Mouse (Mus musculus) limb, embryonic 13.5 days (tissue): Measurements from ENCODE around the gene Usp2. TPM values are rescaled to one million over a fixed set of nuclear protein-coding genes. Genes with fewer than 3 reads are reported as not detected.
A peak's percentile ranks its signal among the peaks of the same experiment; 100 is the strongest.

ENCODE experiments used
- ATAC-seq: fragments of 200-750 bp; cut with Nextera tagmentation; 2 replicates; pipeline ENCODE4 v1.8.0; 2017; ENCODE audit warnings: low read depth, moderate number of reproducible peaks, moderate TSS enrichment; ENCODE audit not compliant: low FRiP score
- H3K27ac ChIP-seq: fragments of 300-500 bp; sonication (generic); 2 replicates; pipeline ENCODE4 v1.5.1; 2015; ENCODE audit warnings: inconsistent platforms, mild to moderate bottlenecking, moderate library complexity
- H3K27me3 ChIP-seq: fragments of 300-500 bp; sonication (generic); 2 replicates; pipeline ENCODE4 v1.6.1; 2015; ENCODE audit warnings: mild to moderate bottlenecking, inconsistent platforms
- H3K36me3 ChIP-seq: fragments of 300-500 bp; sonication (generic); 2 replicates; pipeline ENCODE4 v1.6.1; 2015; ENCODE audit warnings: inconsistent platforms, mild to moderate bottlenecking, moderate library complexity
- H3K4me1 ChIP-seq: fragments of 300-500 bp; sonication (generic); 2 replicates; pipeline ENCODE4 v1.6.1; 2015; ENCODE audit warnings: inconsistent platforms
- H3K4me2 ChIP-seq: fragments of 300-500 bp; sonication (generic); replicated peaks from 2 replicates; pipeline ENCODE4 v1.6.1; 2015; ENCODE audit warnings: inconsistent platforms, mild to moderate bottlenecking, moderate library complexity
- H3K4me3 ChIP-seq: fragments of 300-500 bp; sonication (generic); 2 replicates; pipeline ENCODE4 v1.5.1; 2015; ENCODE audit warnings: moderate library complexity, mild to moderate bottlenecking, inconsistent platforms
- H3K9ac ChIP-seq: fragments of 300-500 bp; sonication (generic); 2 replicates; pipeline ENCODE4 v1.6.1; 2015; ENCODE audit warnings: mild to moderate bottlenecking, inconsistent platforms
- H3K9me3 ChIP-seq: fragments of 300-500 bp; sonication (generic); 2 replicates; pipeline ENCODE4 v1.6.1; 2016; ENCODE audit warnings: inconsistent platforms
- WGBS: fragments of 180-500 bp; shearing (Covaris S2); methylation state at CpG from one replicate; pipeline ENCODE4 v1.1.7; 2015; 5-methylcytosine and 5-hydroxymethylcytosine counted together
- polyA plus RNA-seq: library from polyadenylated mRNA; unstranded; fragments of >200 nt; fragmentation: Nextera tagmentation; extraction: Ambion mirVana; gene quantifications from 2 replicates; pipeline ENCODE4 v1.2.1, GENCODE M21; 2015

The Usp2 gene
- polyA plus RNA-seq, 1 experiment from 2014 or later, result 14.6 TPM

DNA sequence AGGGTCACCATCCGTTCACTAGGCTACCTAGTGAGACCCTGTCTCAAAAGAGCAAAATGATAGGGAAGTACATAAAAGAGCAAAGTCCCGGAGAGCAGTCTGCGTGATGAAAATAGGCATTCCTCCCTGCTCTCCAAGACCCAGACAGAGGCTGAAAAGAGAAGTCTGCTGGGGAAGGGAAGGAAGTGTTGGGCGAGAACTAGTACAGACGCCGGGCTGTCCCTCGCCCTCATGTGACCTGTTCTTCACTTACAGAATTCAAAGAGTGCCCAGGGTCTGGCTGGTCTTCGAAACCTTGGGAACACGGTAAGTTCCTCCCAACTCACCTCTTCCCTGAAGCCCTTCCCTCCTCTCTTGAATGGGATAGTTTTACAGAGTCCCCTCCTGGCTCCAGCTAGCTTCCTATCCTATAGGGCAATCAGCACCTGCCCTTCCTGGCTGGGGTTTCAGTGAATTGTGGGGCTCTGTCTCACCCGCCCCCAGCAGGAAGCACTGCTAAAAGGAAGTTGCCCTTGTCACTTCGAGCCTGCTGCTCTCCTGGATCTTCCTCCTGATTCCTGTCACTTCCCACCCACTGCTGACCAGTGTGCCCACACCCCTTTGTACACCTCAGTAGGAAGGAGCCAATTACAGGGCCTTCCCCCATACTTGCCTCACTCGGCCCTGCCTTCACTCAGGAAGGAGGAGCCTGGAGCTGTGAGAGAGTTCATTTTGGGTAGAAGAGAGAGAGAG lies 22.2 kb downstream of the Usp2 start:
- H3K4me3 ChIP-seq, result no peak overlapping the region
- ATAC-seq, result no peak
- no peak overlapping the region for H3K27ac ChIP-seq
- H3K9ac ChIP-seq, result no peak overlapping the region
- no peaks in the 10 kb centered on the region for H3K9me3 ChIP-seq
- WGBS, result 60% methylated on average over 12 of the region's 12 CpGs
- H3K4me1 ChIP-seq, result peaks cover 46% of the 10 kb centered on the region
- no peak overlapping the region for H3K4me2 ChIP-seq
- H3K36me3 ChIP-seq, result peaks cover 30% of the 10 kb centered on the region
- peaks cover 34% of the 10 kb centered on the region for H3K27me3 ChIP-seq

DNA sequence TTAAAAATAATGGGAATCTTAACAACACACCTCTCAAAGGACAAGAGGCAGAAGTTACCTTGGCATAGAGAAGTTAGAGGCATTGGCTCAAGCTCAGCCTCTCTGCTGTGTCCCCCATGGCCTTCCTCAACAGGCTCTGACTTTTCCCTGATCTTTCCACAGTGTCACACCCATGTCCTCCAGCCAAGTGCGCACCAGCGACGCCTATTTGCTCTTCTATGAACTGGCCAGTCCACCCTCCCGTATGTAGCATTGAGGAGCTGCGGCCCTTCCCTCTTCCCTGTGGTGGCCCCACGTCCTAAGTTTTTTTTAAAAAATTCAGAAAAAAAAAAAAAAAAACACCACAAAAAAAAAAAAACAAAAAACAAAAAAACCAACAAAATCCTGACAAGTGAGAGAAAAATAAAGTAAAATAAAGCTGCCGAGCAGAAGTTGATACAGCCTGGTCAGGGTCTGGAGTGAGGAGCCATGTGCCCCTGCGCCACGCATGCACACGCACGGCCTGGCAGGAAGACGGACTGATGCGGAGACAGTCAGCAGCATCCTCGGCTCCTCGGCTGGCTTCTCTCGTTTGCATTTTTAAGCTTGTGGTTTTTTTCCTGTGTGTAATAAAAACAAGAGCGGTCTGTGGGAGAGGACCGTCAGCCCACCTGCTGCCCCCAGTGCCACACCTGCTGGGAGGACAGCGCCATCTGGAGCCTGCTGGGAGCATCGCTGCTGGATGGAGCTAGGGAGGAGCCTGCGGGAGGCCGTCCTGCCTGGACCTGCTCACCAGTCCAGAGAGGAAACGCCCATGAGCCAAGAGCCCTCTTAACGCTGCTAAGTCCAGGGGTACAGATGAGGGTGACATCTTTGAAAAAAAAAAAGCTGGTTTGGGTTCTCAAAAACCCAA lies 27.0 kb downstream of the Usp2 start:
- H3K4me2 ChIP-seq, result no peak overlapping the region
- H3K4me3 ChIP-seq, result no peak overlapping the region
- H3K27ac ChIP-seq, result no peak overlapping the region
- no peaks in the 10 kb centered on the region for H3K27me3 ChIP-seq
- ATAC-seq, result peak; percentile 61
- peaks cover 30% of the 10 kb centered on the region for H3K36me3 ChIP-seq
- 36% methylated on average over 24 of the region's 24 CpGs for WGBS
- H3K9me3 ChIP-seq, result no peaks in the 10 kb centered on the region
- peaks cover 10% of the 10 kb centered on the region; the same call in 1 of the 2 replicates for H3K4me1 ChIP-seq
- no peak overlapping the region for H3K9ac ChIP-seq

DNA sequence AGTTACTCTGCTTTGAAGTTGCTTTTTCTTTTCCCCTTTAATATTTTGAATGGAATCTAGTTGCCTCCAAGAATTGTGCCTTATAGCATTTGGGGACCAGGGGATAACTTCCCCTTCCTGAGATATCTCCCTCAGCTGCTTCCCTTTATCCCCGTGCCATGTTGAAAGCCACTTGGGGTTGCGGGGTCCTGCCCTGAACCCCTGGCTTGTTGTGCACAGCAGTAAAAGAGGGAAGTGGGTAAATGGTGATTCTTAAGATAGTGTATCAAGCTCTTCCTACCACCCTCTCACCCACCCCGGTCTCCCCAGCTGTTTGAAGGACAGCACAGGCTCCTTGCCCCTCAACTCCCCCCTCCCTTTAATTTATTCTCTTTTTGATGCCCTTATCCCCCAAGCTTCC lies 27.9 kb downstream of the Usp2 start:
- H3K9me3 ChIP-seq, result no peaks in the 10 kb centered on the region
- peaks cover 31% of the 10 kb centered on the region for H3K36me3 ChIP-seq
- no peak overlapping the region for H3K4me3 ChIP-seq
- no peak overlapping the region for H3K27ac ChIP-seq
- ATAC-seq, result no peak
- H3K4me2 ChIP-seq, result no peak overlapping the region
- H3K27me3 ChIP-seq, result no peaks in the 10 kb centered on the region
- H3K4me1 ChIP-seq, result peaks cover 4% of the 10 kb centered on the region; the same call in 1 of the 2 replicates
- WGBS, result 83% methylated on average over 3 of the region's 3 CpGs
- no peak overlapping the region for H3K9ac ChIP-seq

DNA sequence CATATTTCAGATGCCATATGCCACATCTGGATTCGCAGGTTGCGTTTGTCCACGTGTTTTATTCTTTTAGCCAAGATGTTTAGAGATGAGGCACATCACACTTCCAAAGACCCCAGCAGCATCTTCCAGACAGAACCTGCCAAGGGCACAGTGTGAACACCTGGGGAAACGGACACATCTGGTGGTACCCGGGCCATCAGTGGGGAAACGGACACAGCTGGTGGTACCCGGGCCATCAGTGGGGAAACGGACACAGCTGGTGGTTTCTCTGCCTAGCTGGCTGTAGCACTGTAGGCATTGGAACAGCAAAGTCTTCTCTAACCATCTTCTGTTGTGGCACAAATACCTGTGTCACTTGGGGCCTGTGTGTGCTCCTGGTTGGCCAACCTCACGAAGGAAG lies 29.0 kb downstream of the Usp2 start:
- ATAC-seq, result no peak
- no peak overlapping the region for H3K27ac ChIP-seq
- 87% methylated on average over 9 of the region's 9 CpGs for WGBS

DNA sequence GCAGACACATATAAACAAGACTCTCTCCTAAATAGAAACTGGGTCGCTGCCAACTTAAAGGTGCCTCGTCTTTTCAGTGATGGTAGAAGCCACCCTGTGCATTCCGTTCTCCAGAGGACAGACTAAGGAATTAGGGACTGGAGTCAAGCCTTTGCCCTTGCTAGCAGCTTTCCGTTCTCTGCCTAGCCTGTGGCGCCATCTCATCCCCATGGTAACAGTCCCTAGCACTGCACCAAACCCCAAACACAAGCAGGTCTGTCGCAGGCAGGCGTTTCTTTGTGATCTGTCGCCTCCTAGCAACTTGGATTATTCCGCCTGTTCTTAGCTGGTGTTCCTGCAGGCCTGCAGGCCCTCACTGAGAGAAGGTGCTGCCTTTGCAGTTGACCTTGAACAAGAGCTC lies 29.7 kb downstream of the Usp2 start:
- Histone ChIP-seq H3K36me3 (peaks cover 25% of the 10 kb centered on the region), H3K27ac (no peak overlapping the region)
- 34% methylated on average over 9 of the region's 9 CpGs for WGBS

More for the DNA sequence above, 29.0 kb downstream of the Usp2 start:
- Histone ChIP-seq H3K36me3 (peaks cover 28% of the 10 kb centered on the region), H3K4me1 (no peaks in the 10 kb centered on the region), H3K9ac (no peak overlapping the region), H3K9me3 (no peaks in the 10 kb centered on the region), H3K4me3 (no peak overlapping the region), H3K27me3 (no peaks in the 10 kb centered on the region), H3K4me2 (no peak overlapping the region)

DNA sequence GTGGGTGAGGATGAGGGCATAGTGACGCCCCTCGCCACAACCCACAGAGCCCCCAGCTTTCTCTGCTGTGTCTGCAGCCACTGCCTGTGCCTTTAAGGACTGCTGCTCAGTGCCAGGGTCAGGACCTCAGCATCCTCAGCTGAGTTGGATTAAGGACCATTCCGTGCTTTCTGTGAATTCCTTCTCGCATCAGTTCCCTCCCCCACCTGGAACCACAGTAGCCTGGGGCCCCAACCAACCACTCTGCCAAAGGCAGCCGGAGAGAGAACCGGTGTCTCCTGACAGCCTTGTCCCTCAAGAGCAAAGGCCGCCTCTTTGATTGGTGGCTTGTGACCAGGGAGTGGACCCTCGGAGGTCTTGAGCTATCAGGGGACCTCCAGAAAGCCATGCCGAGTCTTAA lies 34.7 kb downstream of the Usp2 start, which contains the start of gene Mfrp:
Gene Mfrp (plus strand): TSS at position 240 of the 400 bp plus-strand sequence.
- no peaks in the 10 kb centered on the region for H3K9me3 ChIP-seq
- ATAC-seq, result no peak
- WGBS, result 58% methylated on average over 9 of the region's 9 CpGs
- H3K4me2 ChIP-seq, result no peak within 1 kb of the TSS
- no peak within 1 kb of the TSS for H3K9ac ChIP-seq
- peaks cover 41% of the 10 kb centered on the region for H3K36me3 ChIP-seq
- peaks cover 6% of the 10 kb centered on the region for H3K4me1 ChIP-seq
- no peak within 1 kb of the TSS for H3K4me3 ChIP-seq
- no peak within 1 kb of the TSS for H3K27ac ChIP-seq
- no peaks in the 10 kb centered on the region for H3K27me3 ChIP-seq

More for the DNA sequence above, 29.7 kb downstream of the Usp2 start:
- Histone ChIP-seq H3K4me1 (no peaks in the 10 kb centered on the region), H3K9me3 (no peaks in the 10 kb centered on the region), H3K4me3 (no peak overlapping the region), H3K9ac (no peak overlapping the region), H3K4me2 (no peak overlapping the region), H3K27me3 (no peaks in the 10 kb centered on the region)
- ATAC-seq, result no peak

DNA sequence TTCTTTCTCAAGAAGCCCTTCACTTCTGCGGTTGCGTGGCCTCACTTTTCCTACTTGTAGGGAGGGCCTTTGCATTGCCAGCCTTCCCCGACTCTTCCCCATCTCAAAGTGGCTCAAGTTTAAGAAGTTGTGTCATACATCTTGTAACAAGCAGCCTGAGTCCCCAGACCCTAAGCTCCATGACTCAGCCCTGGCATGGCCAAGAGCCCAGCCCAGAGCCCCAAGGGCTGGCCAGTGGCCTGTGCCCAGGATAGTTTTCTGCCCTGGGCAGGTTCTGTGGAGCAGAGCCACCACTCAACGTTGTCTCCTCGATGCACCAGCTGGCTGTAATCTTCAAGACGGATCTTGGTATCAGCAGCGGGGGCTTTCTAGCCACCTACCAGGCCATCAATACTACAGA lies 38.1 kb downstream of the Usp2 start:
- WGBS, result 90% methylated on average over 7 of the region's 7 CpGs
- H3K36me3 ChIP-seq, result peaks cover 53% of the 10 kb centered on the region

DNA sequence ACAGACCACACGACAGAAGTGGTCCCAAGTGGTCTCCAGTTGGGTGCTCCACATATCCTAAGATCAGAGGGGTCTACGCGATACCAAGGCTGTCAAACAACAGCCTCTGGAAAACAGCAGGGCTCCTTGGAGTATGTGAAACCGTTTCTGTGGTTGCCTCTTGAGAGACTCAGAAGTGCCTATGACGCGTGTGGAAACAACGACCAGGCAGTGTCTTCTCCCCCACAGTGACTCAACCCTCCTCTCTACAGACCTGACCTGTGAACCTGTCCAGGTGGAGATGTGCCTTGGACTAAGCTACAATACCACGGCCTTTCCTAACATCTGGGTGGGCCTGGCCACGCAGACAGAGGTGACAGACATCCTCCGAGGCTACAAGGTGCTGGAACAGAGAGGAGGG lies 39.0 kb downstream of the Usp2 start:
- H3K4me1 ChIP-seq, result peaks cover 49% of the 10 kb centered on the region
- no peaks in the 10 kb centered on the region for H3K9me3 ChIP-seq
- peaks cover 60% of the 10 kb centered on the region for H3K36me3 ChIP-seq
- WGBS, result 88% methylated on average over 10 of the region's 10 CpGs
- no peak overlapping the region for H3K9ac ChIP-seq
- H3K4me3 ChIP-seq, result no peak overlapping the region
- H3K27me3 ChIP-seq, result no peaks in the 10 kb centered on the region
- ATAC-seq, result no peak
- no peak overlapping the region for H3K4me2 ChIP-seq
- no peak overlapping the region for H3K27ac ChIP-seq

More for the DNA sequence above, 38.1 kb downstream of the Usp2 start:
- peaks cover 40% of the 10 kb centered on the region for H3K4me1 ChIP-seq
- no peak overlapping the region for H3K27ac ChIP-seq
- H3K9me3 ChIP-seq, result no peaks in the 10 kb centered on the region
- H3K27me3 ChIP-seq, result no peaks in the 10 kb centered on the region
- H3K4me2 ChIP-seq, result no peak overlapping the region
- no peak overlapping the region for H3K9ac ChIP-seq
- H3K4me3 ChIP-seq, result no peak overlapping the region
- no peak for ATAC-seq

DNA sequence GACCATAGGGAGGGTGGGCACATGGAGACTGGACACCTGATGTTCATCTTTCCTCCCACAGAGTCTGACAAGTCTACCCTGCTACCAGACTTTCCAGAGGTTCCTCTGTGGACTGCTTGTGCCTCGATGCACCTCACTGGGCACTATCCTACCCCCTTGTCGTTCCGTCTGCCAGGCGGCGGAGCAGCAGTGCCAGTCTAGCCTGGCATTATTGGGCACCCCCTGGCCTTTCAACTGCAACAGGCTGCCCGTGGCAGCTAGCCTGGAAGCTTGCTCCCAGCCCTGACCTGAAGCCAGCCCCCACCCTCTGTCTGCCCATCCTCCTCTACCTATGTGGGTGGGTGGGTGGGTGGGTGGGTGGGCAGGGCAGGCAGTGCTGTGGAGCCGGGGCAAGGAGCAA lies 39.4 kb downstream of the Usp2 start:
- Histone ChIP-seq H3K4me1 (peaks cover 51% of the 10 kb centered on the region), H3K9ac (no peak overlapping the region), H3K4me2 (no peak overlapping the region), H3K36me3 (peaks cover 60% of the 10 kb centered on the region), H3K9me3 (no peaks in the 10 kb centered on the region), H3K4me3 (no peak overlapping the region), H3K27me3 (no peaks in the 10 kb centered on the region), H3K27ac (no peak overlapping the region)
- no peak for ATAC-seq
- 95% methylated on average over 7 of the region's 7 CpGs for WGBS

DNA sequence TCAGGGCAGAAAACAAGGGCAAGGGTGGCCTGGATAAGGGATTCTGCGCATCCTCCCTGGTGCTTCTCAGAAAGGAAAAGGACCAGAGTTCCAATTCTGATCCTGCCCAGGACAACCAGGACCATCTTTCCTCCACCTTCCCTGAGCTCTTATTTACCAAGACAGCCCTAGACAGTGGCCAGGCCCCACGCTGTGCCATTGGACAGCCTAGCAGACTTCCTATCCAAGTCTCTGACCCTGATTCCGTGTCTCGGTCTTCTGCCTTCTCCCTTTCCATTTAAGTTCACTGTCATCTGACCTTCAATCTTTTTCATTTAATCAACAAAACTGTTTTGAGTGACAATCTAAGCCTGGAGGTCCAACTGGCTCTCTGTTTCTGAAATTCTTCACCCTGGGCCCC lies 39.8 kb downstream of the Usp2 start:
- Histone ChIP-seq H3K9ac (no peak overlapping the region), H3K27me3 (no peaks in the 10 kb centered on the region), H3K36me3 (peaks cover 56% of the 10 kb centered on the region), H3K4me1 (peaks cover 52% of the 10 kb centered on the region), H3K27ac (peak overlapping the region; percentile 72; the same call in 1 of the 2 replicates), H3K4me3 (no peak overlapping the region), H3K4me2 (peak overlapping the region; percentile 59), H3K9me3 (no peaks in the 10 kb centered on the region)
- WGBS, result 86% methylated on average over 4 of the region's 4 CpGs
- ATAC-seq, result no peak

DNA sequence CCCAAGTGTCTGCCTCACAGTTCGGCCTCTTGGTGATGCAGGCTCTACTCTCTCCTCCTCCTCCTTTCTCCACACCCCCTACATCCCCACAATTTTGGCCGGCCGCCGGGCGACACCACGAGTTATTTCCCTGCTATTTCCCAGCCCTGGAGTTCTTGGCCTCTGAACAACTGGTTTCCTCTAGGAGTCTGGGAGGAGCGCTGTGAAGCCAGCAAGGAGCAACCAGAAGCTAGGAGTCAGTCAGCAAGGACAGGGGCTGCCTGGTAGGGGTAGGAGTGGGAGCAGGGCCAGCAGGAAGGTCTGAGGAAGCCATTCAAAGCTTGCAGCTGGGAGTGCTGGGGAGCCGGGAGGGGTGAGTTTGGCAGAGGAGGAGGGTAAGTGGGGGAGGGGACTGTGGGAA lies 40.3 kb downstream of the Usp2 start, which contains the start of gene C1qtnf5:
Gene C1qtnf5 (plus strand): TSS at position 136 of the 400 bp plus-strand sequence.
- ATAC-seq, result peak; percentile 83
- Histone ChIP-seq H3K4me2 (peak within 1 kb of the TSS; percentile 59), H3K36me3 (peaks cover 52% of the 10 kb centered on the region), H3K27ac (peak within 1 kb of the TSS; percentile 72; the same call in 1 of the 2 replicates), H3K27me3 (no peaks in the 10 kb centered on the region), H3K9me3 (no peaks in the 10 kb centered on the region), H3K4me1 (peaks cover 57% of the 10 kb centered on the region), H3K9ac (peak within 1 kb of the TSS; percentile 45; the same call in 1 of the 2 replicates), H3K4me3 (peak within 1 kb of the TSS; percentile 24)
- WGBS, result 28% methylated on average over 8 of the region's 8 CpGs
